Mouse (Mus musculus) ES-Bruce4 (cell line): ENCODE data around the gene Lmo7. TPM values are rescaled to one million over a fixed set of nuclear protein-coding genes. Genes with fewer than 3 reads are reported as not detected.

Experiments used
- H3K27ac ChIP-seq: 2 replicates; pipeline ENCODE4 v1.5.1; 2012; ENCODE audit warnings: low read length, inconsistent platforms; ENCODE audit not compliant: insufficient read depth
- H3K27me3 ChIP-seq: 2 replicates; pipeline ENCODE4 v1.6.1; 2012; ENCODE audit warnings: mild to moderate bottlenecking, low read length, inconsistent platforms; ENCODE audit not compliant: control insufficient read depth, poor library complexity, insufficient read depth, severe bottlenecking
- H3K36me3 ChIP-seq: 2 replicates; pipeline ENCODE4 v1.6.1; 2012; ENCODE audit warnings: inconsistent platforms, mild to moderate bottlenecking, low read length, moderate library complexity; ENCODE audit not compliant: control insufficient read depth, poor library complexity, insufficient read depth, severe bottlenecking
- H3K4me1 ChIP-seq: one replicate; pipeline ENCODE4 v1.8.1; 2011; ENCODE audit warnings: low read length; ENCODE audit not compliant: control insufficient read depth, insufficient read depth
- H3K4me3 ChIP-seq: 2 replicates; pipeline ENCODE4 v1.5.1; 2011; ENCODE audit warnings: low read depth, mild to moderate bottlenecking, low read length
- H3K9ac ChIP-seq: 2 replicates; pipeline ENCODE4 v1.6.1; 2012; ENCODE audit warnings: low read depth, mild to moderate bottlenecking, inconsistent platforms; ENCODE audit not compliant: poor library complexity, severe bottlenecking
- H3K9me3 ChIP-seq: replicated peaks from 2 replicates; pipeline ENCODE4 v1.6.1; 2012; ENCODE audit warnings: mild to moderate bottlenecking, low read length, inconsistent platforms; ENCODE audit not compliant: control insufficient read depth, poor library complexity, insufficient read depth, severe bottlenecking
- CTCF ChIP-seq: IDR thresholded peaks from one replicate; pipeline ENCODE4 v1.8.1; 2011; ENCODE audit warnings: low read depth, low read length
- EP300 ChIP-seq: IDR thresholded peaks from 2 replicates; pipeline ENCODE4 v1.6.1; 2011; ENCODE audit warnings: low read depth, low read length; ENCODE audit not compliant: insufficient read depth
- POLR2A ChIP-seq: IDR thresholded peaks from one replicate; pipeline ENCODE4 v1.8.1; 2011; ENCODE audit warnings: low read length; ENCODE audit not compliant: insufficient read depth
- polyA plus RNA-seq: library from polyadenylated mRNA; stranded (reverse); fragments of >200 nt; gene quantifications from 2 replicates; pipeline ENCODE4 v1.2.4, GENCODE M21; 2011; ENCODE audit warnings: low read depth; ENCODE audit not compliant: missing spikeins, insufficient read depth, insufficient read length

Gene Lmo7
- polyA plus RNA-seq: 27.0 and 28.2 TPM in 2 replicates

- TF ChIP-seq EP300 (no peak), CTCF (no peak), POLR2A (peak; percentile 27)
- Histone ChIP-seq H3K36me3 (no peaks in the 10 kb centered on the region), H3K27ac (peak within 1 kb of the TSS; percentile 8; the same call in 1 of the 2 replicates), H3K4me1 (no peaks in the 10 kb centered on the region), H3K9ac (peak within 1 kb of the TSS; percentile 86), H3K4me3 (peak within 1 kb of the TSS; percentile 77), H3K9me3 (no peaks in the 10 kb centered on the region), H3K27me3 (no peaks in the 10 kb centered on the region)
Measured at GRCm38 (mm10) chr14:101729237-101729971, at the start of gene Lmo7, which contains the start of gene Gm9922. TSS of gene Lmo7 (plus strand) at chr14:101729957. TSS of gene Gm9922 (minus strand) at chr14:101729814.

GRCm38 (mm10) chr14:101687696-101688095 lies 42.1 kb upstream of the Lmo7 start:
- peaks cover 5% of the 10 kb centered on the region for H3K4me1 ChIP-seq
- peaks cover 5% of the 10 kb centered on the region; the same call in 1 of the 2 replicates for H3K36me3 ChIP-seq
- no peak overlapping the region for H3K27ac ChIP-seq
- no peak overlapping the region for H3K4me3 ChIP-seq
- no peak overlapping the region for H3K9ac ChIP-seq
- TF ChIP-seq POLR2A (no peak), CTCF (no peak), EP300 (no peak)
- H3K9me3 ChIP-seq: no peaks in the 10 kb centered on the region
- no peaks in the 10 kb centered on the region for H3K27me3 ChIP-seq

DNA sequence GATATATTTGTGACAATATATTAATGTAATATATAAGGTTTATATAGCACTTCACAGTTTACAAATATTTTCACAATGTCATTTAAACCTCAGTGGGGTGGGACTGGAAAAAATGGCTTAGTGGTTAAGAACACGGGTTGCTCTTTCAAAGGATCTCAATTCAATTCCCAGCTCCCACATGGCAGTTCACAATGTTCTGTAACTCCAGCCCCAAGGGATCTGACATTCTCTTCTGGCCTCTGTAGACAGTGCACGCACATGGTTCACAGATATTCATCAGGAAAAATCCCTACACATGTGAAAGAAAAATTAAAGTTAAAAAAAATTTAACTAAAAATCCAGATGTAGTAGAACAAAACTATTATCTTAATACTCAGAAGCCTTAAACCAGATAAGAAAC lies 41.4 kb upstream of the Lmo7 start:
- no peaks in the 10 kb centered on the region for H3K9me3 ChIP-seq
- H3K27ac ChIP-seq: no peak overlapping the region
- H3K4me3 ChIP-seq: no peak overlapping the region
- peaks cover 2% of the 10 kb centered on the region for H3K4me1 ChIP-seq
- TF ChIP-seq EP300 (no peak), POLR2A (no peak), CTCF (no peak)
- no peak overlapping the region for H3K9ac ChIP-seq
- peaks cover 5% of the 10 kb centered on the region; the same call in 1 of the 2 replicates for H3K36me3 ChIP-seq
- no peaks in the 10 kb centered on the region for H3K27me3 ChIP-seq

DNA sequence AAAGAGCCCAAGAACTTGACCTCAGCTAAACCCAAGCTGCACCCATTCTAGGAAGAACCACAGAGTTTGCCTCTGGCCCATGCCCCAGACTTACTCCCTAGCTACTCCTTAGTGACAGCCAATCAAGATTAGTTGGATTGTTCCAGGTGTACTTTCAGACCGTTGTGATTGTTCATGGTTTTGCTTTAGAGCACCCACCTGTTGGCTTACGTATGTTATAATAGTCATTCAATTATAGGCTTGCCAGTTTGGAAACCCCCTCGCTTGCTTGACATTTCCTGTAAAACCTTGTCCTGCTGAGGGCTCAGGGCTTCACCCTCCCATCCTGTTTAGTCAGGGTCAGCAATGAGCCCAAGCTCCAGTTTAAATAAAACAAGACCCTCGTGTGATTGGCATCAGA lies 25.3 kb upstream of the Lmo7 start:
- no peak overlapping the region for H3K9ac ChIP-seq
- H3K27me3 ChIP-seq: no peaks in the 10 kb centered on the region
- no peak overlapping the region for H3K4me3 ChIP-seq
- H3K4me1 ChIP-seq: no peaks in the 10 kb centered on the region
- no peak for TF ChIP-seq CTCF
- TF ChIP-seq POLR2A: no peak
- no peak for TF ChIP-seq EP300
- H3K9me3 ChIP-seq: no peaks in the 10 kb centered on the region
- H3K36me3 ChIP-seq: no peaks in the 10 kb centered on the region
- H3K27ac ChIP-seq: no peak overlapping the region

DNA sequence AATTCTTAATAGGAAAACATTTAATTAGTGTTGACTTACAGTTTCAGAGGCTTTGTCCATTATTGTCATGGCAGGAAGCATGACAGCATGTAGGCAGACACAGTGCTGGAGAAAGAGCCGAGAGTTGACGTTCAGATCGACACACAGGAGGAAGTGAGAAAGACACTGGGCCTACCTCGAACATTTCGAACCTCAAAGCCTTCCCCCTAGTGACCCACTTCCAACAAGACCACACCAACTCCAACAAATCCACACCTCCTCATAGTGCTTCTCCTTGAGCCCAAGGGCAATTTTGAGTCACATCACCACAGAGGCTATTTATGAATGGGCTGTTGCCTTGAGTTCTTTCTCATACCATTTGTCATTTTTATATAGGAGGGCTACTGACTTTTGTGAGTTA lies 22.7 kb upstream of the Lmo7 start:
- H3K36me3 ChIP-seq: no peaks in the 10 kb centered on the region
- no peak overlapping the region for H3K4me3 ChIP-seq
- no peak for TF ChIP-seq CTCF
- no peak for TF ChIP-seq POLR2A
- TF ChIP-seq EP300: no peak
- no peak overlapping the region for H3K27ac ChIP-seq
- H3K9ac ChIP-seq: no peak overlapping the region
- H3K4me1 ChIP-seq: no peaks in the 10 kb centered on the region
- H3K9me3 ChIP-seq: no peaks in the 10 kb centered on the region
- H3K27me3 ChIP-seq: no peaks in the 10 kb centered on the region

- Histone ChIP-seq H3K4me1 (no peaks in the 10 kb centered on the region), H3K27me3 (no peaks in the 10 kb centered on the region), H3K4me3 (no peak overlapping the region), H3K27ac (no peak overlapping the region), H3K9me3 (no peaks in the 10 kb centered on the region), H3K36me3 (no peaks in the 10 kb centered on the region), H3K9ac (no peak overlapping the region)
- TF ChIP-seq POLR2A (no peak), EP300 (no peak), CTCF (no peak)
Measured at GRCm38 (mm10) chr14:101714414-101714813, 15.3 kb upstream of the Lmo7 start.
